Mouse (Mus musculus) T-helper 2 cell (primary cell): ENCODE measurements at regions not wholly inside any gene's neighbourhood (a gene's known extent, or its start where the extent isn't known, plus 50 kb on each side); places are given as distances from the start of the nearest gene placed in this dataset.

Experiments
- in situ Hi-C: fragments of 300-600 bp; cut with MboI, MseI; formaldehyde crosslinking; loops from one replicate; pipeline ENCODE4 v1.15.1; 2025; ENCODE audit warnings: high pct_unique_total_duplicates

GRCm38 (mm10) chr7:90030486-90031250, 49.9 kb upstream of the Eed start:
- in situ Hi-C loops, result no loop called here

DNA sequence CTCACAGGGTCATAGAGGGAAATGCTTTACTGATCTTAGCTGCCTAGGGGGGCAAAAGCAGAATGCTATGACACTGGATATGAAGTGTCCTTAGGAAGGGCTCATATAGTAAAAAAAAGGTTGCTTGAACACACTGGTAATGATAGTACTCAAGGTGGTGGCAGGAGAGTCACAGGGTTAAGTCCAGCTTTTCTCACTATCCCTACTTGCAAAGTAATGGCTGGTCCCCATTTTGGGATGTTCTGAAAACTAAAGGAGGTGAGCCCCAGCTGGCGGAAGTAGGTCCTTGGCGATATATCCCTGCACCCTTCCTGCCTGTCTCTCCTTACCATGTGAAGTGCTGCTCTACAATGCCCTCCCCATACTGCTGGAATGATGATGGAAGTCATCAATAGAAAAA, 52.3 kb upstream of the Eed start:
- in situ Hi-C loops, result no loop called here

GRCm38 (mm10) chr7:90033640-90034312, 53.0 kb upstream of the Eed start:
- in situ Hi-C loops, result no loop called here

- in situ Hi-C loops, result no loop called here
Measured at GRCm38 (mm10) chr7:90034498-90034897, 53.7 kb upstream of the Eed start.

DNA sequence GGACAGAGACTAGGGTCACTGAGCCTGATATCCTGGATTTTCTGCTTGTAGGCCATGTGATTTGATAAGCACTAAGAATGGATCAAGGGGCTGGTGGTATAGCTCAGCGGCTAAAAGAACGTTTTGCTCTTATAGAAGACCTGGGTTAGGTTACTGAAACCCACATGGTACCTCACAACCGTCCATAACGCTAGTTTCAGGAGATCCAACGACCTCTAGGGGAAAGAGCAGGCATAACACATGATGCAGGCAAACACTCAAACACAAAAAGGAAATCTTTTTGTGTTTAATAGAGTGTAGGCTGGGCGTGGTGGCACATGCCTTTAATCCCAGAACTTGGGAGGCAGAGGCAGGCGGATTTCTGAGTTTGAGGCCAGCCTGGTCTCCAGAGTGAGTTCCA, 54.6 kb upstream of the Eed start:
- in situ Hi-C loops, result no loop called here

DNA sequence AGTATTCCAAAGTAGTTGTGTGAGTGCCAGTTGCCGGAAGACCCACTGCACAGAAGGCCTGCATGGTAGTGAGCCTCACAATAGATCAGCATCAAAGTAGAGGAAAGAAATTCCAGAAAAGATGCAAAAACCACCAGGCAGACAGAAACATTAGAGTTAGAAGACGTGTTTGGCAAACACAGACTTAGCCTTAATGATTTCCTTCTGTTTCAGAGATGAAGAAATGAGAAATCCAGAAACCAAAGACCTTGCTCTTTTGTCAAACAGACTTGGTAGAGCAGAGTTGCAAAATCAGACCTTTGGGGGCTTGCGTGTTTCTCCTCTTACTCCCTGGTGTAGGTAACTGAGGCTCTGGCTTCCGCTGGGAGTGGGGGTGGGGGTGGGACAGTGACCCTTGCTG, 57.0 kb upstream of the Eed start:
- in situ Hi-C loops, result no loop called here

- in situ Hi-C loops, result no loop called here
Measured at GRCm38 (mm10) chr7:90039504-90039903, 58.7 kb upstream of the Eed start.

DNA sequence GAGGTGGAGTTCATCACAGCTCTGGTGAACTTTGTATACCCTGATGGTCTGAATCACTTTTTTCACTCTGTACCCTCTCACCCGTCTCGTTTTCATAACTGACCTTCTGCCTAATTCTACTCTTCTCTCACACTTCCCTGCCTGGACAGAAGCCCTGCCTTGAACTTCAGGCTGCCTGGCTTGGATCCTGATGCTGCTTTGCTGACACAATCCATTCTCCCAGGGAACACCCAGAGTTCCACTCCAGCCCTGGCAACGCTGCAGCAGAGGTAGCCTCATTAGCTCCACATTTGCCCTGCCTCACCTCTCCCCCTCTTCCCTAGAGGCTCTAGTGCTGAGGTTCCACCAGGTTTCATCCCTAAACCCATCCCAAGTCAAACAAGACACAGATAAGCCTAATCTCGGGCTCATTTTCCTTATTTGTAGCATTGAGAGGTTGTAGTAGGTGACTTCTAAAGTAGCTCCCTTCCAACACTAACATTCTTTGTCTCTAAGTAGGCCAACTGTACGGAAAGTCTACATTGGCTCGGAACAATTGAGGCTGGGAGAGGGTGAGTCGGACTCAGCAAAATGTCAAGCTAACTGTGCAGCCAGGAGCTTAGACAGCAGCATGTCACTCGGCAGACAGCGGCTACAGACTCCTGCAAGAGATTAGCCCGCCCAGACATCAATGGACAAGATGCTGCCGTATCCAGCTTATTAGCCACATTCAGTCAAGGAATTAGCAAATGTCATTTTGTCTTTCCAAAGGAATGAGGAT, 60.0 kb upstream of the Eed start:
- in situ Hi-C loops, result no loop called here

GRCm38 (mm10) chr7:90041565-90042024, 60.8 kb upstream of the Eed start:
- in situ Hi-C loops, result no loop called here

GRCm38 (mm10) chr7:90042364-90042763, 61.6 kb upstream of the Eed start:
- in situ Hi-C loops, result no loop called here

DNA sequence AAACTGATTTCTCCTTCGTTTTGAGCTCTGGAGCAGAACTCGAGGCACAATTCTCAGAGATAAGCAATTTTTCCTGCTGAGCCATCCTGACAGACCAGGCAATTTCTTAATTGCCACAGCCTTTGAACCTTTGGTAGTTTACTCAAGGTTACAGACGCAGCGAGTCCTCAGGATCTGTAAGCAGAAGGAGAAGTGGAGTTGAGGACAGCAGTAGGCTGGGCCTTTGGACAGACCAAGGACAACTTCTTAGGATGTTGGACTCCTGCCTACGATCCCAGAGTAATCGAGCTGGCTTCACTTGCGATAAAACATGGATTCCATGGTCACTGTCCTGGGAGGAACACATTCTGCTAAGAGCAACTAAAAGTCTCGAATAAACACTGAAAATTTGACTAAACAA, 62.7 kb upstream of the Eed start:
- in situ Hi-C loops, result no loop called here

- in situ Hi-C loops, result no loop called here
Measured at GRCm38 (mm10) chr7:90044100-90044698, 63.4 kb upstream of the Eed start.

DNA sequence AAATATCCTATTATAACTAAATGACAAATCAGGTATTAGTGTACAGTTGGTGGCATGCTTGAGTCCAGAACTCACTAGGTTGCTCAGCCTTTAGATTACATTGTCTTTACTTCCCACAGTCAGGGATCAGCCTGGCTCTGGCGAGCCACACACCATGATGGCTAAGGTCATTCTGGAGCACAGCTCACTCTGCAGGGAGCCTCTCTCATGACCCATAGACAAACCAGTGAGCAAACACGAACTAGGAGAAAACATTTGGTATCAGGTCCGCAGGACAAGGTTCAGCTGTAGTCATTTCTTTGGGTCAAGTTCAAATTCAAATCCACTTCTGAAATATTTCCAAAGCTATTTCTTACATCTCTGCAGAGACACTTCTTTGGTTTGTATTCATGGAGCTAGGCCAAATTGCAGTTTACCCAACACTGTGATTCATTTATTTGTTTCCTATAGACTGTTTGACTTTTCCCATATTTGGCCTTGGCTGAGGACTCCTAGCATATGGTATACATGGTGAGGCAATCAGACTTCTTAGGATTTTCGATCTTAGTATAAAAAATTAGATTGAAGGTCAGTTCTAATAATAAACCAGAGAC, 64.5 kb upstream of the Eed start:
- in situ Hi-C loops, result no loop called here

- in situ Hi-C loops, result no loop called here
Measured at GRCm38 (mm10) chr7:90046228-90046627, 65.4 kb upstream of the Eed start.

- in situ Hi-C loops, result no loop called here
Measured at GRCm38 (mm10) chr7:90046862-90047261, 66.1 kb upstream of the Eed start.

DNA sequence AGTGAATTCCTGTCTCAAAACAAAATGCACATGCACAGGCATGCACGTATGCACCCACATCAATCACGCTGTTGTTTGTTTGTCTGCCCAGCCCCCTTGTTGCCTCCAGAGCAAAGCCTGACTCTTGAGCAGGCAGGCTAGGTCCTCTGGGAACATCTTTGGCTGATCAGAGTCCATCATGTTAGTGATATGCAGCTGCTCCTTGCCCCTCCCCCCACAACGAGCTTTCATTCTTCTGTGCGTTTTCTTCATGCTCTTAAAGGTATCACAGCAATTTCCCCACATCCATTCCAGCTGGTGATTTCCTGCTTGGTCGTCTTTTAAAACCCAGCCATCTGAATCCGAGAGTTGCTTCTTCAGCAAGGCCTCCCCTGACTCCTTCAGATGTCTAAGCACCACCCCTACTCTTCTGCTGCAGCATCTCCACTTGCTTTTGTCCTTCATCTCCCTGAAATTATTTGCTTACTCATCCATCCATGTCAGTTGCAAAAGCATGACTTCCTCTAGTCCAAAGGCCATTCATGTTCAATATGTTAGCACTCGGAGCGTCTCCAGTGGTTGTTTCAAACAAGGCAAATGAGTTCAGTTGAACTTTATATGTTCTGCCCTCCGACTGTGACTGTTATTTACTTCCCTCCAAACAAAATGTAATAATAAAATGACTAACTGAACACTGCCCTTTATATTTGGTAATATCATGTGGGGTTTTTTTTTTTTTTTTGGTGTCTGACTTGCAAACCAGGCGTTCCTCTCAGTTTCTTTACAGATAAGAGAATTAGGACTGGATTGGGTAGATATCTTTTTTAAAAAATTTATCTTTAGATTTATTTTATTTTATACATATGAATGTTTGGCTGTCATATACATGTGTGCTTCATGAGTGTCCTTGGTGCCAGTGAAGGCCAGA, 67.9 kb upstream of the Eed start:
- in situ Hi-C loops, result no loop called here

GRCm38 (mm10) chr7:90049831-90050237, 69.1 kb upstream of the Eed start:
- in situ Hi-C loops, result no loop called here

- in situ Hi-C loops, result loop anchor here (5.0 kb wide), 1 partner anchor 53 kb away; no protein-coding TSS in a partner anchor
Measured at GRCm38 (mm10) chr7:90054795-90055511, 74.2 kb upstream of the Eed start.

DNA sequence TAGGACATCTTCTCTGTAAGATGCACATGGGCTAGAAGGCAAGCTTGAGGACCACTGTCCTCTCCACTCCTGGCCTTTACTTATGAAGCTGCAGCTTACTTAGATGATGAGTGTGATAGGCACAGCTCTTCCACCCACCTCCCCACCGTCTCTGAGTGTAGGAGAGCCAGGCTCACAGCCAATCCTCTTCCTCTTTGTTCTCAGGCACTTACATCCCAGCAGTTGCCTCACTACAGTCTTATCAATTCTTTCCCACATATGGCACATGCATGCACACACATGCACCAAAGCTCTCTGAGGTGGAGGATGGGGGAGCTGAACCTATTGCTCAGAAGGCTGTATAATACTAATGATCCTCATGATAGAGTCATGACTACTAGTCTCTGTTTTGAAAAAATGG, 72.1 kb upstream of the Picalm start:
- in situ Hi-C loops, result loop anchor here (5.0 kb wide), 1 partner anchor 56 kb away; no protein-coding TSS in a partner anchor

DNA sequence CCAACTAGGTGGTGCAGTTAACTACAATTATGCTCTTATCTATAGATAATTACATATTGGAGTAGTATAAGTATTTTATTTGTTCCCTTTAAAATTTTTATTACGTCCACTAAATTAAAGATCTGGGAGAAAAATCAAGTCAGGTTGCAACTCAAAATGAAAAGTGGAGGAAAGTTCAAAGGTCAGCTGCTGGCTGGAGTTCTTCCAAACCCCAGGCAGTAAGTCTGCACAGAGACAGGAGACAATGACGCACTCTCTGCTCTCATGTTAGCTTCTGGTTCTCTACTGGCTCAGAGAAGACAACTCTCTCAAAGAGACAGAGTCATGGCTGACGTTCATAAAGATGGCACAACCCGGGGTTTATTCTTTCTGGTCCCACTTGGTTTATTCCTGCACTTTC, 71.4 kb upstream of the Picalm start:
- in situ Hi-C loops, result loop anchor here (5.0 kb wide), 1 partner anchor 56 kb away; no protein-coding TSS in a partner anchor
